Mouse (Mus musculus): ENCODE data around the gene Mustn1. TPM values are rescaled to one million over a fixed set of nuclear protein-coding genes. Genes with fewer than 3 reads are reported as not detected.
A peak's percentile ranks its signal among the peaks of the same experiment; 100 is the strongest.

Mustn1 gene
- total and polyA plus RNA-seq, 3 experiments: 0.08 to 0.22 TPM; not detected in 1

- DNase-seq (ENCODE audit: low read depth, low spot score): peak; percentile 75
- H3K4me1 ChIP-seq (ENCODE audit: control insufficient read depth in 1 of 2, insufficient read depth in 2 of 2, low read length in 2 of 2): no peaks in the 10 kb centered on the region
Observed at GRCm38 (mm10) chr14:30880811-30881717, 2.1 kb downstream of the Mustn1 start.

GRCm38 (mm10) chr14:30881718-30882108 is 2.7 kb downstream of the Mustn1 start:
- no peaks in the 10 kb centered on the region for H3K79me2 ChIP-seq (ENCODE audit: control insufficient read depth, insufficient read depth, low read length, poor library complexity)
- H3K9ac ChIP-seq (ENCODE audit: control insufficient read depth, low read depth, low read length, poor library complexity, severe bottlenecking): no peak overlapping the region
- H3K27ac ChIP-seq (ENCODE audit: control insufficient read depth, low read depth, low read length): no peak overlapping the region
- no peak overlapping the region for H3K4me3 ChIP-seq (ENCODE audit: control insufficient read depth in 1 of 2, insufficient read depth in 1 of 2, low read depth in 2 of 2, low read length in 2 of 2)
- H3K36me3 ChIP-seq (ENCODE audit: control insufficient read depth in 1 of 2, insufficient read depth in 2 of 2, low read length in 2 of 2): no peaks in the 10 kb centered on the region
- no peak for DNase-seq (ENCODE audit: low read depth, low spot score)
- no peaks in the 10 kb centered on the region for H3K9me3 ChIP-seq (replicated peaks; ENCODE audit: insufficient read depth, low read length)
- TF ChIP-seq UBTF (IDR thresholded peaks at IDR 0.05; ENCODE audit: borderline replicate concordance, insufficient read depth, low read depth, low read length) (no peak), ZKSCAN1 (IDR thresholded peaks at IDR 0.05; ENCODE audit: low read depth, low read length) (no peak), MEF2A (IDR thresholded peaks at IDR 0.05; ENCODE audit: extremely low read depth, insufficient replicate concordance, low read depth, low read length, poor library complexity, severe bottlenecking) (no peak), ETS1 (IDR thresholded peaks at IDR 0.05; ENCODE audit: low read depth, low read length) (no peak), RCOR1 (IDR thresholded peaks at IDR 0.05; ENCODE audit: low read depth, low read length) (no peak), CHD1 (IDR thresholded peaks at IDR 0.05; ENCODE audit: low read depth, low read length) (no peak), KAT2A (conservative IDR thresholded peaks at IDR 0.05; ENCODE audit: low read depth, low read length) (no peak), CTCF (IDR thresholded peaks at IDR 0.05 in 2 of 3, conservative IDR thresholded peaks at IDR 0.05 in 1 of 3; ENCODE audit: control insufficient read depth in 1 of 3, insufficient read depth in 1 of 3, low read depth in 2 of 3, low read length in 3 of 3, poor library complexity in 1 of 3, severe bottlenecking in 1 of 3) (peak in 1 of 3 experiments; percentile 23; a peak in 1 of 6 replicates)
- no peaks in the 10 kb centered on the region for H3K27me3 ChIP-seq (ENCODE audit: control insufficient read depth in 1 of 2, insufficient read depth in 2 of 2, low read length in 2 of 2)
- H3K4me1 ChIP-seq (ENCODE audit: control insufficient read depth in 1 of 2, insufficient read depth in 2 of 2, low read length in 2 of 2): no peaks in the 10 kb centered on the region

More at GRCm38 (mm10) chr14:30880811-30881717, 2.1 kb downstream of the Mustn1 start:
- Histone ChIP-seq H3K36me3 (ENCODE audit: control insufficient read depth in 1 of 2, insufficient read depth in 2 of 2, low read length in 2 of 2) (no peaks in the 10 kb centered on the region), H3K9me3 (replicated peaks; ENCODE audit: insufficient read depth, low read length) (no peaks in the 10 kb centered on the region), H3K4me3 (ENCODE audit: control insufficient read depth in 1 of 2, insufficient read depth in 1 of 2, low read depth in 2 of 2, low read length in 2 of 2) (no peak overlapping the region), H3K27me3 (ENCODE audit: control insufficient read depth in 1 of 2, insufficient read depth in 2 of 2, low read length in 2 of 2) (no peaks in the 10 kb centered on the region), H3K9ac (ENCODE audit: control insufficient read depth, low read depth, low read length, poor library complexity, severe bottlenecking) (no peak overlapping the region), H3K27ac (ENCODE audit: control insufficient read depth, low read depth, low read length) (no peak overlapping the region), H3K79me2 (ENCODE audit: control insufficient read depth, insufficient read depth, low read length, poor library complexity) (no peaks in the 10 kb centered on the region)
- TF ChIP-seq NRF1 (IDR thresholded peaks at IDR 0.05; ENCODE audit: insufficient read depth, low read depth, low read length, poor library complexity, severe bottlenecking): no peak
- TF ChIP-seq USF2 (IDR thresholded peaks at IDR 0.05; ENCODE audit: borderline replicate concordance in 1 of 2, insufficient read depth in 1 of 2, low read depth in 1 of 2, low read length in 2 of 2): no peak
- peak; percentile 86 for TF ChIP-seq RAD21 (IDR thresholded peaks at IDR 0.05; ENCODE audit: low read depth, low read length)
- TF ChIP-seq ZKSCAN1 (IDR thresholded peaks at IDR 0.05; ENCODE audit: low read depth, low read length): no peak
- TF ChIP-seq RCOR1 (IDR thresholded peaks at IDR 0.05; ENCODE audit: low read depth, low read length): no peak
- TF ChIP-seq ETS1 (IDR thresholded peaks at IDR 0.05; ENCODE audit: low read depth, low read length): no peak
- TF ChIP-seq ZNF384 (IDR thresholded peaks at IDR 0.05; ENCODE audit: low read depth, low read length): no peak
- no peak for TF ChIP-seq TCF12 (IDR thresholded peaks at IDR 0.05; ENCODE audit: low read depth, low read length)
- no peak for TF ChIP-seq NELFE (IDR thresholded peaks at IDR 0.05; ENCODE audit: low read depth, low read length)
- TF ChIP-seq TAL1 (IDR thresholded peaks at IDR 0.05; ENCODE audit: low read length): no peak
- peak; percentile 73 for TF ChIP-seq SMC3 (IDR thresholded peaks at IDR 0.05; ENCODE audit: low read depth, low read length)
- no peak for TF ChIP-seq MAFK (IDR thresholded peaks at IDR 0.05; ENCODE audit: borderline replicate concordance, low read depth, low read length)
- TF ChIP-seq TBP (IDR thresholded peaks at IDR 0.05; ENCODE audit: low read depth, low read length): no peak
- no peak for TF ChIP-seq MAZ (IDR thresholded peaks at IDR 0.05; ENCODE audit: low read depth, low read length)
- no peak for TF ChIP-seq E2F4 (IDR thresholded peaks at IDR 0.05; ENCODE audit: borderline replicate concordance, low read depth, low read length)
- no peak for TF ChIP-seq USF1 (IDR thresholded peaks at IDR 0.05; ENCODE audit: low read depth, low read length)
- no peak for TF ChIP-seq MXI1 (IDR thresholded peaks at IDR 0.05; ENCODE audit: low read depth, low read length)
- peak; percentile 74 to 84 (median 79) for TF ChIP-seq CTCF (IDR thresholded peaks at IDR 0.05 in 2 of 3, conservative IDR thresholded peaks at IDR 0.05 in 1 of 3; ENCODE audit: control insufficient read depth in 1 of 3, insufficient read depth in 1 of 3, low read depth in 2 of 3, low read length in 3 of 3, poor library complexity in 1 of 3, severe bottlenecking in 1 of 3)
- TF ChIP-seq ZC3H11A (IDR thresholded peaks at IDR 0.05; ENCODE audit: low read depth, low read length): peak; percentile 63; the same call in 1 of the 2 replicates
- TF ChIP-seq POLR2AphosphoS5 (IDR thresholded peaks at IDR 0.05; ENCODE audit: borderline replicate concordance, low read depth, low read length): no peak

All from MEL (cell line).